Mouse (Mus musculus) heart, embryonic 15.5 days (tissue): Measurements from ENCODE around the gene Myom3. TPM values are rescaled to one million over a fixed set of nuclear protein-coding genes. Genes with fewer than 3 reads are reported as not detected.

Source experiments
- ATAC-seq: fragments of 200-750 bp; cut with Nextera tagmentation; replicated peaks from 2 replicates; pipeline ENCODE4 v1.8.0; 2017; ENCODE audit warnings: low read depth, moderate TSS enrichment; ENCODE audit not compliant: insufficient number of reproducible peaks, insufficient read depth, low FRiP score
- H3K27ac ChIP-seq: fragments of 300-500 bp; sonication (generic); 2 replicates; pipeline ENCODE4 v1.5.1; 2015; ENCODE audit warnings: mild to moderate bottlenecking, inconsistent platforms
- H3K27me3 ChIP-seq: fragments of 300-500 bp; sonication (generic); 2 replicates; pipeline ENCODE4 v1.6.1; 2015; ENCODE audit warnings: inconsistent platforms
- H3K36me3 ChIP-seq: fragments of 300-500 bp; sonication (generic); 2 replicates; pipeline ENCODE4 v1.6.1; 2015; ENCODE audit warnings: mild to moderate bottlenecking, inconsistent platforms
- H3K4me1 ChIP-seq: fragments of 300-500 bp; sonication (generic); replicated peaks from 2 replicates; pipeline ENCODE4 v1.6.1; 2015; ENCODE audit warnings: inconsistent platforms
- H3K4me2 ChIP-seq: fragments of 300-500 bp; sonication (generic); 2 replicates; pipeline ENCODE4 v1.6.1; 2015; ENCODE audit warnings: inconsistent platforms, mild to moderate bottlenecking, moderate library complexity
- H3K4me3 ChIP-seq: fragments of 300-500 bp; sonication (generic); 2 replicates; pipeline ENCODE4 v1.5.1; 2015; ENCODE audit warnings: mild to moderate bottlenecking, inconsistent platforms
- H3K9ac ChIP-seq: fragments of 300-500 bp; sonication (generic); 2 replicates; pipeline ENCODE4 v1.6.1; 2015; ENCODE audit warnings: mild to moderate bottlenecking, inconsistent platforms
- H3K9me3 ChIP-seq: fragments of 300-500 bp; sonication (generic); replicated peaks from 2 replicates; pipeline ENCODE4 v1.6.1; 2016; ENCODE audit warnings: inconsistent platforms
- WGBS: fragments of 180-500 bp; shearing (Covaris S2); methylation state at CpG from one replicate; pipeline ENCODE4 v1.1.7; 2015; ENCODE audit warnings: mixed read lengths; 5-methylcytosine and 5-hydroxymethylcytosine counted together
- polyA plus RNA-seq: library from polyadenylated mRNA; unstranded; fragments of >200 nt; fragmentation: Nextera tagmentation; extraction: Ambion mirVana; gene quantifications from 2 replicates; pipeline ENCODE4 v1.2.1, GENCODE M21; 2015

Gene Myom3
- polyA plus RNA-seq, 1 experiment from 2014 or later: 0.20 TPM

DNA sequence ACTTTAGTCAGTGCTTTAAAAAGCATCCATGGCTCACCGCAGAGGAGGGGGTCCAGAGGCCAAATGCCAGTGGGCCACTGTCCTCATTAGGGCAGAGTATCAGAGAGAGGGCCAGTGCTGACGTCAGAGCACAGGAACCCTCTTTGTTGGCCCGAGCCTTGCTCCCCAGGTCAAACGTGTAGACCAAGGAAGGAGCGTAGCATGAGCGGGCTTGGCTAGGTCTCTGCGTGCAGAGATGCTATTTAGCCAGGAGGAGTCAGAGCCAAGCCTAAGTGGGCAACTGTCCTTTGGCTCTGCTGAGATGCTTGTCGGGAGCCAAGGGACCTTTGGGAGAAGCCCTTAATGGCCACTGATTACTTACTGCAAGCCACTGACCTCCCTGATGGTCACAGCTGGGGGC lies 1.5 kb downstream of the Myom3 start:
- Histone ChIP-seq H3K4me1 (peaks cover 14% of the 10 kb centered on the region), H3K27me3 (no peaks in the 10 kb centered on the region), H3K9me3 (no peaks in the 10 kb centered on the region), H3K4me2 (no peak overlapping the region), H3K27ac (no peak overlapping the region), H3K9ac (no peak overlapping the region), H3K4me3 (no peak overlapping the region), H3K36me3 (no peaks in the 10 kb centered on the region)
- WGBS: 67% methylated on average over 8 of the region's 8 CpGs
- ATAC-seq: no peak

GRCm38 (mm10) chr4:135761569-135761968 lies 2.1 kb downstream of the Myom3 start:
- H3K4me3 ChIP-seq: no peak overlapping the region
- no peak overlapping the region for H3K9ac ChIP-seq
- no peak for ATAC-seq
- H3K9me3 ChIP-seq: no peaks in the 10 kb centered on the region
- H3K27ac ChIP-seq: no peak overlapping the region
- peaks cover 14% of the 10 kb centered on the region for H3K4me1 ChIP-seq
- no peaks in the 10 kb centered on the region for H3K27me3 ChIP-seq
- no peaks in the 10 kb centered on the region for H3K36me3 ChIP-seq
- WGBS: 81% methylated on average over 7 of the region's 7 CpGs
- H3K4me2 ChIP-seq: no peak overlapping the region

DNA sequence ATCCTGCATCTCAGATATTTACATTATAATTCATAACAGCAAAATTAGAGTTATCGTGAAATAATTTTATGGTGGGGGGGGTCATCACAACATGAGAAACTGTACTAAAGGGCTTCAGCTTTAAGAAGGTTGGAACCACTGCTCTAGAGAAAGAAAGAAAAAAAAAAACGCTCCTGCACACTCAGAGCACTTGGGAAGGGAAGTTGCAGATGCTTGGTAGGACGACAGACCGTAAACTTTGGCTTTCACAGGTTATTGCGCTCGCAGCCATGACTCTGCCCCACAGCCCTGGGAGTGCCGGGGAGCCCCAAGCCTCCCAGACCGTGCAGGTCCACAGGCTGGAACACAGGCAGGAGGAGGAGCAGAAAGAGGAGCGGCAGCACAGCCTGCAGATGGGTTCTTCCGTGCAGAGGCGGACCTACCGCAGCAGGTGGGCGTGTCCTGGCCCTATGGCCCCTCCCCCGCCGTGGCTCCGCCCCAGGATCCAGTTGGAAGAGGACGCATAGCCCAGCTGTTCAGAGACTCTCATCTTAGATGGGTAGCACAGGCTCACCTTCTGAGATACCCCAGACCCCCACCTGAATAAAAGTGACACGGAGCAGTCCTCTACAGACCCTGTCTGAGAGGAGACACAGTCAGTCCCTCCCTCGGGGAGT lies 2.9 kb downstream of the Myom3 start:
- ATAC-seq: peak; percentile 59
- no peak overlapping the region for H3K27ac ChIP-seq
- peak overlapping the region; percentile 63 for H3K4me2 ChIP-seq
- H3K4me1 ChIP-seq: peaks cover 14% of the 10 kb centered on the region
- H3K9me3 ChIP-seq: no peaks in the 10 kb centered on the region
- 10% methylated on average over 19 of the region's 19 CpGs for WGBS
- H3K9ac ChIP-seq: 0 out of 2 replicates have a peak overlapping the region, but pooled peaks have one; percentile 31
- H3K27me3 ChIP-seq: no peaks in the 10 kb centered on the region
- H3K4me3 ChIP-seq: peak overlapping the region; percentile 42
- H3K36me3 ChIP-seq: no peaks in the 10 kb centered on the region

GRCm38 (mm10) chr4:135764700-135765099 lies 5.2 kb downstream of the Myom3 start:
- Histone ChIP-seq H3K27me3 (no peaks in the 10 kb centered on the region), H3K36me3 (no peaks in the 10 kb centered on the region), H3K4me3 (no peak overlapping the region), H3K9ac (no peak overlapping the region), H3K27ac (no peak overlapping the region), H3K9me3 (no peaks in the 10 kb centered on the region), H3K4me1 (peaks cover 11% of the 10 kb centered on the region), H3K4me2 (no peak overlapping the region)
- 86% methylated on average over 13 of the region's 13 CpGs for WGBS
- no peak for ATAC-seq

DNA sequence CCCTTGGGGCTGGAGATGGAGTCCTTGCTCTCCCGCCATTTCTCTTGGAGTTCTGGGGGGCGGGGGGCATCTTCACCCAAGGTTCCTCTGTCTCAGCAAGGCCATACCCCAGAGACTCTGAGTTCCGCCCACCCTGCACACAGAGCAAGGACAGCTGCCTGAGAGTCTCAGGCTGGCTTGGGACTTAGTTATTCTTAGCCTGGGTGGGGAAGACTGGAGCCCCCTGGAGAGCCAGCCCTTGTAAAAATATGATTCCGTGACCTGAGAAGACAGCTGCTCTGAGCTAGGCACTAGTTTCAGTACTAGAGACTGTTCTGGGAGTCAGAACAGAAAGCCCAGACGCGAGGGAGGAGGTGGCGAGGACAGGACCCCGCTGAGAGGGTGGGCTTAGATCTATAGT lies 6.2 kb downstream of the Myom3 start:
- Histone ChIP-seq H3K27ac (no peak overlapping the region), H3K36me3 (no peaks in the 10 kb centered on the region), H3K4me1 (peaks cover 11% of the 10 kb centered on the region), H3K4me3 (no peak overlapping the region), H3K4me2 (no peak overlapping the region), H3K9ac (no peak overlapping the region), H3K9me3 (no peaks in the 10 kb centered on the region), H3K27me3 (no peaks in the 10 kb centered on the region)
- no peak for ATAC-seq
- WGBS: 68% methylated on average over 8 of the region's 8 CpGs

GRCm38 (mm10) chr4:135766976-135767375 lies 7.5 kb downstream of the Myom3 start:
- Histone ChIP-seq H3K4me3 (no peak overlapping the region), H3K4me1 (peaks cover 16% of the 10 kb centered on the region), H3K9ac (no peak overlapping the region), H3K36me3 (no peaks in the 10 kb centered on the region), H3K27ac (no peak overlapping the region), H3K4me2 (no peak overlapping the region), H3K27me3 (no peaks in the 10 kb centered on the region), H3K9me3 (no peaks in the 10 kb centered on the region)
- no peak for ATAC-seq
- WGBS: 67% methylated on average over 3 of the region's 3 CpGs

DNA sequence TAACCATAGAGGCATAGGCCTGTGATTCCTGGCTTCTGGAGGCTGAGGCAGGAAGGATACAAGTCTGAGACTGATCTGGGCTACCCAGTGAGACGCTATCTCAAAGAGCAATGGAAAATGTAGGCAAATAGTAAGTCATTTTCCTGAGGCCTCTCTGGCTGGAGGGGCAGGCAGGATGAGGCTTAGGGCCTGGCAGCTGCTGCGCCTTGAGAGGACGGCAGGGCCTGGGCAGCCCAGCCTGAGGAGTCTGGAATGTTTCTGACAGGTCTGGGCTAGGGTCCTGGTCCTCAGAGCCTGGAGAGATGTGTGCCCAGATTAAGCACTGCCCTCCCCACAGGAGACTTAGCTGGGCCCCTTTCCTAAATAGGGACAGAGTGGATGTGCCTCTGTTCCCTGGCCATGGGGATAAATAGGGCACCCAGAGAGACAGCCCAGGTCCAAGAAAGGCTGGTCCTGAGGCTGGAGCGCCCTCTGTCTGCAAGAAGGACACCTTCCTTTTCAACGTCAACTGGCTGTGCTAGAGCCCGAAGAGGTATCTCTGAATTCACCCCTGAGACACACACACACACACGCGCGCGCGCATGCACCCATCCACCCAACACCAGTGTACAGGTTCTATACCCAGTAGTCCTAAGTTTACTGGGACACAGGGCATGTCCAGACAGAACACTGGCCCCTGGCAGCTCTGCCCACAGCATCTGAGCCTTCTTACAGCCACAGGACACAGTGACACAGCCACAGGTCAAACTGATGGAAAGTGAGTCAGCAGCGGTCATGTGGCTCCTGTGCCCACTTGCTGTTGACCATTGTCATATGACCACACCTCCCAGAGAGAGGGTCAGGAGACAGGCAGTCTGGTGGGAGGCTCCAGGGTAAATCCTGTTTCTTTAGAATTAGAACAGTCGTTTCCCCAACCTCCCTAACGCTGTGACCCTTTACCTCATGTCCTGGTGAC lies 9.3 kb downstream of the Myom3 start:
- Histone ChIP-seq H3K27me3 (no peaks in the 10 kb centered on the region), H3K9me3 (no peaks in the 10 kb centered on the region), H3K4me3 (no peak overlapping the region), H3K4me2 (no peak overlapping the region), H3K4me1 (peaks cover 19% of the 10 kb centered on the region), H3K27ac (no peak overlapping the region), H3K36me3 (no peaks in the 10 kb centered on the region), H3K9ac (no peak overlapping the region)
- 51% methylated on average over 14 of the region's 14 CpGs for WGBS
- no peak for ATAC-seq

DNA sequence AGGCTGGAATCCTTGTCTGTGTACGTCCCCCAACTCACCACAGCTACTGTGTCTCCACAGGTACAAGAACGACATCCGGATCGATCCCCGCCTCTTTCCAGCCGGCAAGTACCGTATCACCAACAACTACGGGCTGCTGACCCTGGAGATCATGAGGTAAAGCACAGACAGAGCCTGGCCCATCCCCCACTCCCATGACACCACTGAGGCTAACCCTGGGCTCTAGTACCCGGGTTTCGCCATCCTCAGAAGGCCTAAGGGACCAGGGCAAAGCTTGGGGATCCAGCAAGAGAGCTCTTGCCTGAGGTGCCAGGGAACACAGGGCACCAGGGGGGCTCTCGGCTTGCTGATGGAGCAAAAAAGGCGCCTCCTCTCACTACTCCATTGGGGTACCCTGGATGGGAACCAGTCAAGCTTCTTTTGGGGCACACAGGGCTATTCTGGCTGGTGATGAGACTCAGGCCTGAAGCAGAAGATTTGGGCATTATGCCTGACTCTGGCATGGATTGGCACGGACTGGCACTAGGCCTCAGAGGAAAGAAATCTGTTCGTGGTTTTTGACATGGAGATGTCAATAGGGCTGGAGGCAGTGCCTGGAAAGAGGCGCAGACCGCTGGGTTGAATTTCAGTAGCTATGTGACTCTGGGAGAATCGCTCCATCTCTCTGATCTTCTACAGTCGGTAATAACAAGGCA lies 11.2 kb downstream of the Myom3 start:
- WGBS: 87% methylated on average over 18 of the region's 18 CpGs
- H3K4me2 ChIP-seq: no peak overlapping the region
- no peak overlapping the region for H3K27ac ChIP-seq
- no peak for ATAC-seq
- H3K4me3 ChIP-seq: no peak overlapping the region
- peaks cover 22% of the 10 kb centered on the region for H3K4me1 ChIP-seq
- H3K27me3 ChIP-seq: no peaks in the 10 kb centered on the region
- H3K9ac ChIP-seq: no peak overlapping the region
- no peaks in the 10 kb centered on the region for H3K36me3 ChIP-seq
- H3K9me3 ChIP-seq: no peaks in the 10 kb centered on the region

DNA sequence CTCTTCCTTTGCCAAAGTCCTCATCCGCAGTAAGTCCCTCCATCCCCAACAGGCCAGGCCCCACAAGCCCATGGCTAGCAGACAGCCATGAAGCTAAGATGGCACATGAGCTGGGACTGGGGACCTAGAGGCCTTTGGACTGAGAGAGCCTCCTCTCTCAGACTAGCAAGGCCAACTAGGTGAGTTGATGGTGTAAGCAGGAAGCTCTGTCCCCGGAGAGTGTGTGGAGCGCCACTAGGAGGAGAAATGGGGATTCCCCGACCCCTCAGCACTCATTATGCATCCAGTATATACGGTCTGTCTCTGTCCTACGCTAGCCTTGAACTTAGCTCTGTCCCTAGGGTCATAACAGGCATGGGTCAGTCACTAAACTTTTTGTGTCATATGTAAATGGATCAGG lies 12.1 kb downstream of the Myom3 start:
- WGBS: 79% methylated on average over 6 of the region's 6 CpGs
- no peaks in the 10 kb centered on the region for H3K27me3 ChIP-seq
- H3K27ac ChIP-seq: peak overlapping the region; percentile 76; the same call in 1 of the 2 replicates
- H3K36me3 ChIP-seq: no peaks in the 10 kb centered on the region
- no peak overlapping the region for H3K4me2 ChIP-seq
- peaks cover 22% of the 10 kb centered on the region for H3K4me1 ChIP-seq
- H3K9ac ChIP-seq: no peak overlapping the region
- no peak for ATAC-seq
- H3K4me3 ChIP-seq: no peak overlapping the region
- no peaks in the 10 kb centered on the region for H3K9me3 ChIP-seq

DNA sequence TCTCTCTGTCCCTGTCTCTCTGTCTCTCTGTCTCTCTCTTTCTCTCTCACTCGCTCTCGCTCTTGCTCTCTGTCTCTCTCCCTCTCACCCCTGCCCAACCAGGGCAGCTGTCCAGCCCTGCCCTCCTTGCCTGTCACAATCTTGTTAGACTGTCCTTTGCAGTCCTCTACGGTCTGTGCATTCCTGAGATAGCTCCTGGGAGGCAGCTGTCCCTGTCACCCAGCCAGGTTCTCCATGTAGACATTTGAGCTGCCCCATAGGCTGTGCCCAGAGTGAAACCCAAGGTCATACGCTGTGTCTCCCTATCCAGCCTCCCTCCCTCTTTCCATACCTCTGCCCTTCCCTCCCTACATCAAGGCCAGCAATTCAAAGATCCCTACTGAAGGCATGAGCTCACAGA lies 13.2 kb downstream of the Myom3 start:
- Histone ChIP-seq H3K27me3 (no peaks in the 10 kb centered on the region), H3K4me3 (no peak overlapping the region), H3K36me3 (no peaks in the 10 kb centered on the region), H3K27ac (peak overlapping the region; percentile 76), H3K4me2 (no peak overlapping the region), H3K4me1 (peaks cover 22% of the 10 kb centered on the region), H3K9me3 (no peaks in the 10 kb centered on the region), H3K9ac (no peak overlapping the region)
- 28% methylated on average over 4 of the region's 4 CpGs for WGBS
- peak; percentile 87 for ATAC-seq

GRCm38 (mm10) chr4:135774496-135774895 lies 15.0 kb downstream of the Myom3 start:
- no peaks in the 10 kb centered on the region for H3K36me3 ChIP-seq
- H3K4me3 ChIP-seq: no peak overlapping the region
- no peaks in the 10 kb centered on the region for H3K27me3 ChIP-seq
- H3K9ac ChIP-seq: no peak overlapping the region
- H3K4me1 ChIP-seq: peaks cover 24% of the 10 kb centered on the region
- no peak for ATAC-seq
- 47% methylated on average over 8 of the region's 8 CpGs for WGBS
- no peaks in the 10 kb centered on the region for H3K9me3 ChIP-seq
- H3K4me2 ChIP-seq: no peak overlapping the region
- H3K27ac ChIP-seq: no peak overlapping the region
